Mouse (Mus musculus) CH12.LX (cell line): ENCODE results near the gene Noto.

ENCODE experiments used
- CTCF ChIP-seq, 2 experiments: IDR thresholded peaks in 1 of 2; conservative IDR thresholded peaks in 1 of 2; 2 replicates each; pipeline ENCODE4 v1.5.1; 2011 to 2012; ENCODE audit warnings: low read depth in 2 of 2, low read length in 2 of 2, improper control_type of control experiment in 1 of 2, inconsistent platforms in 1 of 2, mild to moderate bottlenecking in 1 of 2, moderate library complexity in 1 of 2
- EP300 ChIP-seq: IDR thresholded peaks from 2 replicates; pipeline ENCODE4 v1.6.1; 2011; ENCODE audit warnings: low read length, improper control_type of control experiment
- JUND ChIP-seq: conservative IDR thresholded peaks from 2 replicates; pipeline ENCODE4 v1.6.1; 2011; ENCODE audit warnings: low read depth, low read length, improper control_type of control experiment
- MAX ChIP-seq: IDR thresholded peaks from 2 replicates; pipeline ENCODE4 v1.6.1; 2011; ENCODE audit warnings: low read length, improper control_type of control experiment
- MXI1 ChIP-seq: IDR thresholded peaks from 2 replicates; pipeline ENCODE4 v1.6.1; 2011; ENCODE audit warnings: mild to moderate bottlenecking, low read depth, low read length, improper control_type of control experiment
- PAX5 ChIP-seq: IDR thresholded peaks from 2 replicates; pipeline ENCODE4 v1.6.1; 2012; ENCODE audit warnings: low read length, inconsistent platforms, mixed read lengths
- POLR2A ChIP-seq: IDR thresholded peaks from 2 replicates; pipeline ENCODE4 v1.6.1; 2011; ENCODE audit warnings: low read depth, mild to moderate bottlenecking, improper control_type of control experiment, low read length
- SIN3A ChIP-seq: IDR thresholded peaks from 2 replicates; pipeline ENCODE4 v1.6.1; 2012; ENCODE audit warnings: low read length, improper control_type of control experiment, inconsistent platforms
- UBTF ChIP-seq: IDR thresholded peaks from 2 replicates; pipeline ENCODE4 v1.6.1; 2012; ENCODE audit warnings: low read depth, mild to moderate bottlenecking, inconsistent platforms, low read length, improper control_type of control experiment, moderate library complexity

- TF ChIP-seq CTCF (conservative IDR thresholded peaks at IDR 0.05 in 1 of 2, IDR thresholded peaks at IDR 0.05 in 1 of 2; ENCODE audit: low read depth in 2 of 2, low read length in 2 of 2) (no peak), POLR2A (peak; percentile 19; the same call in 1 of the 2 replicates), PAX5 (no peak), MXI1 (no peak), UBTF (no peak), MAX (no peak), SIN3A (no peak), JUND (no peak), EP300 (no peak)
Observed at GRCm38 (mm10) chr6:85469660-85470430, 46.2 kb downstream of the Noto start.
